Mouse (Mus musculus) natural killer cell, adult 2 months (primary cell): ENCODE measurements around the gene Fto.

Experiments used
- DNase-seq, 2 experiments: peaks; one replicate each; pipeline ENCODE4 v3.0.0; 2022; ENCODE audit warnings: low spot score in 2 of 2

Fto gene

GRCm38 (mm10) chr8:91496000-91496399 lies 182.7 kb downstream of the Fto start:
- DNase-seq, result no peak

GRCm38 (mm10) chr8:91496936-91497335 lies 183.6 kb downstream of the Fto start:
- DNase-seq, result no peak

- DNase-seq, result no peak
Observed at GRCm38 (mm10) chr8:91498611-91499010, 185.3 kb downstream of the Fto start.

- no peak for DNase-seq
Observed at GRCm38 (mm10) chr8:91499303-91499702, 186.0 kb downstream of the Fto start.

GRCm38 (mm10) chr8:91501960-91502600 lies 188.8 kb downstream of the Fto start:
- no peak for DNase-seq

GRCm38 (mm10) chr8:91502791-91503190 lies 189.5 kb downstream of the Fto start:
- DNase-seq, result no peak

GRCm38 (mm10) chr8:91504360-91504759 lies 191.0 kb downstream of the Fto start:
- no peak for DNase-seq

GRCm38 (mm10) chr8:91504891-91505290 lies 191.6 kb downstream of the Fto start:
- DNase-seq, result no peak

- no peak for DNase-seq
Observed at GRCm38 (mm10) chr8:91505411-91505954, 192.2 kb downstream of the Fto start.

- DNase-seq, result no peak
Observed at GRCm38 (mm10) chr8:91505997-91506672, 192.8 kb downstream of the Fto start.

GRCm38 (mm10) chr8:91506682-91507257 lies 193.4 kb downstream of the Fto start:
- no peak for DNase-seq

GRCm38 (mm10) chr8:91507681-91508097 lies 194.4 kb downstream of the Fto start:
- DNase-seq, result no peak

- DNase-seq, result no peak
Observed at GRCm38 (mm10) chr8:91508284-91508683, 195.0 kb downstream of the Fto start.

- DNase-seq, result no peak
Observed at GRCm38 (mm10) chr8:91509206-91509899, 196.0 kb downstream of the Fto start.

- DNase-seq, result no peak
Observed at GRCm38 (mm10) chr8:91509900-91510260, 196.6 kb downstream of the Fto start.

GRCm38 (mm10) chr8:91510716-91511115 lies 197.4 kb downstream of the Fto start:
- DNase-seq, result no peak

GRCm38 (mm10) chr8:91511943-91512342 lies 198.6 kb downstream of the Fto start:
- no peak for DNase-seq

- DNase-seq, result no peak
Observed at GRCm38 (mm10) chr8:91514752-91515478, 201.6 kb downstream of the Fto start.

GRCm38 (mm10) chr8:91516422-91516821 lies 203.1 kb downstream of the Fto start:
- no peak for DNase-seq

- DNase-seq, result no peak
Observed at GRCm38 (mm10) chr8:91518085-91518484, 204.8 kb downstream of the Fto start.

- DNase-seq, result no peak
Observed at GRCm38 (mm10) chr8:91522201-91522600, 208.9 kb downstream of the Fto start.
